Mouse (Mus musculus) forebrain, embryonic 15.5 days (tissue): ENCODE measurements at regions not wholly inside any gene's neighbourhood (a gene's known extent, or its start where the extent isn't known, plus 50 kb on each side); places are given as distances from the start of the nearest gene placed in this dataset.

Experiments used
- ATAC-seq: fragments of 200-750 bp; cut with Nextera tagmentation; replicated peaks from 2 replicates; pipeline ENCODE4 v1.8.0; 2017; ENCODE audit warnings: mild to moderate bottlenecking, moderate TSS enrichment, moderate library complexity
- H3K27ac ChIP-seq: fragments of 300-500 bp; sonication (generic); replicated peaks from 2 replicates; pipeline ENCODE4 v1.5.1; 2015; ENCODE audit warnings: mild to moderate bottlenecking, inconsistent platforms
- H3K27me3 ChIP-seq: fragments of 300-500 bp; sonication (generic); 2 replicates; pipeline ENCODE4 v1.6.1; 2015; ENCODE audit warnings: inconsistent platforms
- H3K36me3 ChIP-seq: fragments of 300-500 bp; sonication (generic); 2 replicates; pipeline ENCODE4 v1.6.1; 2015; ENCODE audit warnings: mild to moderate bottlenecking, inconsistent platforms
- H3K4me1 ChIP-seq: fragments of 300-500 bp; sonication (generic); 2 replicates; pipeline ENCODE4 v1.6.1; 2015; ENCODE audit warnings: inconsistent platforms
- H3K4me2 ChIP-seq: fragments of 300-500 bp; sonication (generic); replicated peaks from 2 replicates; pipeline ENCODE4 v1.6.1; 2015; ENCODE audit warnings: mild to moderate bottlenecking, inconsistent platforms
- H3K4me3 ChIP-seq: fragments of 300-500 bp; sonication (generic); 2 replicates; pipeline ENCODE4 v1.5.1; 2015; ENCODE audit warnings: mild to moderate bottlenecking, inconsistent platforms
- H3K9ac ChIP-seq: fragments of 300-500 bp; sonication (generic); replicated peaks from 2 replicates; pipeline ENCODE4 v1.6.1; 2015; ENCODE audit warnings: mild to moderate bottlenecking, inconsistent platforms
- H3K9me3 ChIP-seq: fragments of 300-500 bp; sonication (generic); 2 replicates; pipeline ENCODE4 v1.6.1; 2016; ENCODE audit warnings: inconsistent platforms
- WGBS: fragments of 180-500 bp; shearing (Covaris S2); methylation state at CpG from one replicate; pipeline ENCODE4 v1.1.7; 2015; ENCODE audit warnings: mixed read lengths; 5-methylcytosine and 5-hydroxymethylcytosine counted together

GRCm38 (mm10) chr5:62997464-62997863, 183.8 kb downstream of the Dthd1 start:
- H3K27ac ChIP-seq = no peak overlapping the region
- no peak overlapping the region for H3K4me3 ChIP-seq
- H3K4me1 ChIP-seq = no peaks in the 10 kb centered on the region
- H3K27me3 ChIP-seq = no peaks in the 10 kb centered on the region
- no peak overlapping the region for H3K9ac ChIP-seq
- H3K9me3 ChIP-seq = no peaks in the 10 kb centered on the region
- H3K36me3 ChIP-seq = no peaks in the 10 kb centered on the region
- ATAC-seq = no peak
- no peak overlapping the region for H3K4me2 ChIP-seq
- WGBS = 89% methylated on average over 1 of the region's 1 CpGs

GRCm38 (mm10) chr5:63034446-63034845, 220.8 kb downstream of the Dthd1 start:
- no peak overlapping the region for H3K4me2 ChIP-seq
- no peaks in the 10 kb centered on the region for H3K27me3 ChIP-seq
- no peak overlapping the region for H3K9ac ChIP-seq
- no peaks in the 10 kb centered on the region for H3K4me1 ChIP-seq
- H3K9me3 ChIP-seq = no peaks in the 10 kb centered on the region
- H3K27ac ChIP-seq = no peak overlapping the region
- ATAC-seq = no peak
- 87% methylated on average over 2 of the region's 2 CpGs for WGBS
- H3K36me3 ChIP-seq = no peaks in the 10 kb centered on the region
- H3K4me3 ChIP-seq = no peak overlapping the region

DNA sequence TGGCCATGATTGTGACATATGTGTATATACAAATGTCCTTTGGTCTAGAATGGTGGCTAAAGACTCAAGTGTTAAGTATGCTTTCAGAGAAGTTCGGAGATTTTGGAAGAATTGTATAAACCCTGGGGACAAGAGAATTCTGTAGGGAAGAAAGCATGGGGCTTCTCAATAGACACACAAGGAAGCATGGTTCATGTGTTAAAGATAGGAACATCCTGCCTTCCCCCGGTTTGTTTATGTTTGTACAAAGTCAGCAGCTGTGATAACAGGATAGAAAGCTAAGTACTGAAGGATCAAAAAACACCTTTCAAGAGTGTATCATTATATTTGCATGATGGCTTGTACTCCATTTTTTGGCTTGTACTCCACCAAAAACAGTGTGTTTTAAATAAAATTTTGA, 232.1 kb downstream of the Dthd1 start:
- H3K4me3 ChIP-seq = no peak overlapping the region
- WGBS = 86% methylated on average over 2 of the region's 2 CpGs

GRCm38 (mm10) chr5:63063301-63063700, 249.7 kb downstream of the Dthd1 start:
- H3K4me3 ChIP-seq = no peak overlapping the region
- no peak for ATAC-seq
- WGBS = 87% methylated on average over 2 of the region's 2 CpGs
- no peaks in the 10 kb centered on the region for H3K9me3 ChIP-seq
- H3K27ac ChIP-seq = no peak overlapping the region
- no peak overlapping the region for H3K9ac ChIP-seq
- no peaks in the 10 kb centered on the region for H3K36me3 ChIP-seq
- H3K27me3 ChIP-seq = no peaks in the 10 kb centered on the region
- no peaks in the 10 kb centered on the region for H3K4me1 ChIP-seq
- no peak overlapping the region for H3K4me2 ChIP-seq

More for the DNA sequence above, 232.1 kb downstream of the Dthd1 start:
- Histone ChIP-seq H3K9ac (no peak overlapping the region), H3K27me3 (no peaks in the 10 kb centered on the region), H3K9me3 (no peaks in the 10 kb centered on the region), H3K27ac (no peak overlapping the region), H3K4me2 (no peak overlapping the region), H3K36me3 (no peaks in the 10 kb centered on the region), H3K4me1 (no peaks in the 10 kb centered on the region)
- ATAC-seq = no peak

DNA sequence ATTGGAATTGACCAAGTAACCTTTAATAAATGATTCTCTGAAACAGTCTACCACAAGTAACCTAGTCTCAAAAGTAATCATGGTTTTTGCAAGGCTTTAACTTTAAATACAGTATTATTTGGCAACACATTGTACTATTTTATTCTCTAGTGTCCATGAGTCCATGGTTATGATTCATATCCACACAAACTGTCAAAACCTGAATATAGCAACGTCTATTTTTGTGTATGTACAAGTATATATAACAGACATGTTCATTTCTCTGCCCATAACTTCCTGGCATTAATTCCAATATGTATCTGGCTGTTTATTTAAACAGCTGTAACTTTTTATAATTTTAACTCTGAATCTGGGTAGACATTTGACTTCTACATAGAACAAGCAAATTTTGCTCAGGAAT, 253.2 kb downstream of the Dthd1 start:
- H3K4me3 ChIP-seq = no peak overlapping the region
- H3K4me1 ChIP-seq = no peaks in the 10 kb centered on the region
- H3K4me2 ChIP-seq = no peak overlapping the region
- H3K36me3 ChIP-seq = no peaks in the 10 kb centered on the region
- no peak overlapping the region for H3K27ac ChIP-seq
- 44% methylated on average over 1 of the region's 1 CpGs for WGBS
- ATAC-seq = no peak
- H3K27me3 ChIP-seq = no peaks in the 10 kb centered on the region
- no peak overlapping the region for H3K9ac ChIP-seq
- no peaks in the 10 kb centered on the region for H3K9me3 ChIP-seq

GRCm38 (mm10) chr5:63098129-63098528, 284.5 kb downstream of the Dthd1 start:
- no peak overlapping the region for H3K4me3 ChIP-seq
- no peak overlapping the region for H3K4me2 ChIP-seq
- no peak overlapping the region for H3K9ac ChIP-seq
- WGBS = 72% methylated on average over 1 of the region's 1 CpGs
- no peak for ATAC-seq
- H3K27me3 ChIP-seq = no peaks in the 10 kb centered on the region
- H3K4me1 ChIP-seq = no peaks in the 10 kb centered on the region
- H3K27ac ChIP-seq = no peak overlapping the region
- H3K36me3 ChIP-seq = no peaks in the 10 kb centered on the region
- H3K9me3 ChIP-seq = no peaks in the 10 kb centered on the region

DNA sequence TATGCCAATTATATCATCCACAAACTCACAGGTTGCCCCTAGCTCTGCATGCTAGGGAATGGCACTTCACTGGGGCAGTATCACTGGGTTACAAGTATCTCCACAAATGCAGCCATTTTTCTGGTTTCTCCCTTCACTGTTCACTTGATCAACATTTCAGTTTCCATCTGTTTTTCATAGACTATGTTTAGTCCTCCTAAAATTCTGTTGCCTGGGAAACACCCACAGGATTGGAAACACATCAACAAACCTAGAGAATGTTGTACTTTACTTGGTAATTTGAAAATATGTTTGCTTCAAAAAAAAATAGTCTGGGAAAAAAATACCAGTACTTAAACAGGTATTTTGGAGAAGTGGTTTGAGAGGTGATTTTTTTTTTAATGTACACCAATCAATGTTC, 318.9 kb downstream of the Dthd1 start:
- Histone ChIP-seq H3K36me3 (no peaks in the 10 kb centered on the region), H3K27me3 (no peaks in the 10 kb centered on the region), H3K27ac (no peak overlapping the region), H3K4me2 (no peak overlapping the region), H3K4me3 (no peak overlapping the region), H3K9ac (no peak overlapping the region), H3K4me1 (no peaks in the 10 kb centered on the region), H3K9me3 (no peaks in the 10 kb centered on the region)
- ATAC-seq = no peak

DNA sequence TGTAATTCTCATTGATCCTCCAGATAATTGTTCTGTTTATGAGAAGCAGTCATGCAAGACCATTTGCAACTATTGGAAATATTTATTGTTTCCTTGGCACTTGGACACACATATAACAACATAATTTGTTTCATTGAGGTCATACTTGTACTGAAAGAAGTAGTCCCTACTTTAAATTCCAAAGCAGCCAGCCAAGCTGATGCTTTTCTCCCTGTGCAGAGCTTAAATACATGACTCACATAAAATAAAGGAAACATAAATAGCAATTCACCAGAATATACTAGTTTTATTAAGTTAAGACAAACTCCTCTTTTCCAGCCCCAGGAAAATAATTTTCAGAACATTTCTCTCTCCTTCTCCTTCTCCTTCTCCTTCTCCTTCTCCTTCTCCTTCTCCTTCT, 324.3 kb downstream of the Dthd1 start:
- no peak overlapping the region for H3K4me3 ChIP-seq
- H3K27ac ChIP-seq = no peak overlapping the region
- no peak for ATAC-seq
- no peaks in the 10 kb centered on the region for H3K36me3 ChIP-seq
- no peak overlapping the region for H3K9ac ChIP-seq
- no peaks in the 10 kb centered on the region for H3K4me1 ChIP-seq
- no peak overlapping the region for H3K4me2 ChIP-seq
- no peaks in the 10 kb centered on the region for H3K27me3 ChIP-seq
- no peaks in the 10 kb centered on the region for H3K9me3 ChIP-seq

- Histone ChIP-seq H3K36me3 (no peaks in the 10 kb centered on the region), H3K9ac (no peak overlapping the region), H3K9me3 (no peaks in the 10 kb centered on the region), H3K27ac (no peak overlapping the region), H3K27me3 (no peaks in the 10 kb centered on the region), H3K4me3 (no peak overlapping the region), H3K4me1 (no peaks in the 10 kb centered on the region), H3K4me2 (no peak overlapping the region)
- 58% methylated on average over 2 of the region's 2 CpGs for WGBS
- ATAC-seq = peak; percentile 55; the same call in 1 of the 2 replicates
Measured at GRCm38 (mm10) chr5:63169687-63170086, 356.1 kb downstream of the Dthd1 start.

DNA sequence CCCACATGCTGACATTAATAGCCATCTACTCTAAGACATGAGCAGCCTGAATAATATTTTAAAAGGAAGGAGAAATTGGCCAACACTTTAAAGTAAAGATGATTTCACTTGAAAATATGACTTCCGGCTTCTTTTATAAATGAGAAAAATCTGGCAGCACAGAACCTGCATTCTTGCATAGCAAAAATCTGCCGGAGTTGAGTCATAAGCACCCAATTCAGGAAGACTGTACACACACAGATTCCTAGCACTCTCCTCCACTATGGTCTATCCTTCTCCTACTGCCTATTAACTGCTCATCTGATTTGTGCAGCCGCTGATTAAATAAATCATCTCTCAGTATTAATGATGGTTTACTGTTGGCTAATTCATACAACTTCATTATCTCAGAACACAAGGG, 356.9 kb downstream of the Dthd1 start:
- H3K4me3 ChIP-seq = no peak overlapping the region
- H3K27ac ChIP-seq = no peak overlapping the region
- no peak overlapping the region for H3K4me2 ChIP-seq
- no peaks in the 10 kb centered on the region for H3K9me3 ChIP-seq
- 99% methylated on average over 3 of the region's 3 CpGs for WGBS
- no peaks in the 10 kb centered on the region for H3K36me3 ChIP-seq
- H3K4me1 ChIP-seq = no peaks in the 10 kb centered on the region
- H3K27me3 ChIP-seq = no peaks in the 10 kb centered on the region
- ATAC-seq = no peak
- H3K9ac ChIP-seq = no peak overlapping the region

DNA sequence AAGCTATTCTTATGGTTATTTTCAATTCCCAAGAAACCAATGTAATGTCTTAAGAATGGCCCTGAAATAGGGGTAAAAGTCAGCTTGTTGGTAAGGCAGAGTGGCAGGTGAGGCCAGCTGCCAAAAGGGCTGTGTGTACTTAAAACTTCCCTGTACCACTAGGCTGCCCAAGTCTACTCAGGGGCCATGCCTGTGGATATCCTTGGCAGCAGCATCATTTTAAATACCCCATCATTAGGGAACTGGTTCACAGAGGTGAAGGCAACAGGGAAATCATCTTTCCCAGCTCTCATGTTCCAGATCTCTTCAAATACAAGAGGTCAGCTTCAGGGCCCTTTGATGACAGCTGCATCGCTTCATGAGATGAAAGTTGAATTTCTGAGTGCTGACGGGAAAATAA, 399.8 kb downstream of the Dthd1 start:
- Histone ChIP-seq H3K4me2 (no peak overlapping the region), H3K27ac (no peak overlapping the region), H3K9me3 (no peaks in the 10 kb centered on the region), H3K27me3 (no peaks in the 10 kb centered on the region), H3K4me3 (no peak overlapping the region), H3K4me1 (no peaks in the 10 kb centered on the region), H3K9ac (no peak overlapping the region), H3K36me3 (no peaks in the 10 kb centered on the region)
- no peak for ATAC-seq
- 77% methylated on average over 2 of the region's 2 CpGs for WGBS

DNA sequence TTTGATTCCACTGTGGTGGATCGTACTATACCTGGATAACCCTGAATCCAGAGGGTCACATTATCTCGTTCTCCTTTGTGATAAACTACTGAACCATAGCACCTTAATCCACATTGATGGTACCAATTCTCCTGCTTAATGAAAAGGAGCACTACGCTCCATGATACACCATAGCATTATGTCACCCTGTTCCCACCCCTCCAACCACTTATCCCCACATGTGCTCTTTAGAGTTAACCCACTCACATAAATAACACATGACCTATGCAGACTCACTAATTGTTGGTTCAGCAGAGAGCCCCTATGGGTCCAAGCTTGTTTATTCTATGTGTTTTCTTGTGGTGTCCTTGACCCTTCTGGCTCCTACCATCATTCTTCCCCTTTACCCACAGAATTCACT, 405.8 kb downstream of the Dthd1 start:
- Histone ChIP-seq H3K27me3 (no peaks in the 10 kb centered on the region), H3K9me3 (no peaks in the 10 kb centered on the region), H3K36me3 (no peaks in the 10 kb centered on the region), H3K4me3 (no peak overlapping the region), H3K27ac (no peak overlapping the region), H3K4me1 (no peaks in the 10 kb centered on the region), H3K9ac (no peak overlapping the region), H3K4me2 (no peak overlapping the region)
- 47% methylated on average over 3 of the region's 3 CpGs for WGBS
- no peak for ATAC-seq

DNA sequence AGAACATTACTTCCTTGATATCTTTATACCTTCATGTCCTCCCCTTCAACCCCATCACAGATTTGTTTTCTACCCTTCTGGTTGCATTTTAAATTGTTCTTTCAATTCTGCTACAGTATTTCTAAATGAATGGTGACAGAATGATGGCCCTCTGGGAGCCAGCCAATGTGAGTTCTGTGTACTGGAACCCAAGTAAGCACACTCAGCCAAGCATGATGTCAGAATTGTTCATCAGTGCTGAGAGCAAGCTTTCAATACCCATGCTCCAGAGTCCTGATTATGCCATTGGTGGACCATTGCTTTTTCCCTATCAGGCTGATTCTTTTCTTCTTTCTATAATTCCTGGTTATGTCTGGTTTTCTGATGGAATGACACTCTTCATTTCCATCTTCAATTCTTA, 386.3 kb upstream of the Nwd2 start:
- ATAC-seq = 0 out of 2 replicates have a peak, but pooled peaks have one; percentile 82
- no peaks in the 10 kb centered on the region for H3K4me1 ChIP-seq
- no peaks in the 10 kb centered on the region for H3K36me3 ChIP-seq
- no peaks in the 10 kb centered on the region for H3K27me3 ChIP-seq
- no peak overlapping the region for H3K4me3 ChIP-seq
- H3K27ac ChIP-seq = no peak overlapping the region
- H3K9me3 ChIP-seq = no peaks in the 10 kb centered on the region
- H3K9ac ChIP-seq = no peak overlapping the region
- no peak overlapping the region for H3K4me2 ChIP-seq
